Mouse (Mus musculus): ENCODE data around the gene Mcm5.

Gene Mcm5

DNA sequence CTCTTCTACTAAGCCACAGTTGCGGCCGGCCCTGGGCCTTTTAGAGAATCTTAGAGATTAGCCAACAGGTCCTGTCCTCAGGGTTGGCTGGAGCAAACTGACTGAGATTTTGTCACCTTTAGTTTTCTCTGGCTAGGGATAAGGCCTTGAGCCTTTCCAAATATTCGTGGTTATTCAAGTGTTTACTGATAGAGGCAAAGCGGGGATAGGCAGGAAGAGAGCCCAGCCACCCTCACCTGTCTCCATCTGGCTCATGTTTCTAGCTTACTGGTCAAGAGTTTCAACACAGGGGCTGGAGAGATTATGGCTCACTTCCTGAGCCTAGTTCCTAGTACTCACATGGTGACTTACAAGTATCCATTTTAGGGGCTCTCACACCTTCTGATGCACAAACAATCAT is 6.4 kb upstream of the Mcm5 start:
- peak; percentile 62 to 73 for DNase-seq

GRCm38 (mm10) chr8:75103376-75103878 is 5.9 kb upstream of the Mcm5 start:
- DNase-seq: no peak

DNA sequence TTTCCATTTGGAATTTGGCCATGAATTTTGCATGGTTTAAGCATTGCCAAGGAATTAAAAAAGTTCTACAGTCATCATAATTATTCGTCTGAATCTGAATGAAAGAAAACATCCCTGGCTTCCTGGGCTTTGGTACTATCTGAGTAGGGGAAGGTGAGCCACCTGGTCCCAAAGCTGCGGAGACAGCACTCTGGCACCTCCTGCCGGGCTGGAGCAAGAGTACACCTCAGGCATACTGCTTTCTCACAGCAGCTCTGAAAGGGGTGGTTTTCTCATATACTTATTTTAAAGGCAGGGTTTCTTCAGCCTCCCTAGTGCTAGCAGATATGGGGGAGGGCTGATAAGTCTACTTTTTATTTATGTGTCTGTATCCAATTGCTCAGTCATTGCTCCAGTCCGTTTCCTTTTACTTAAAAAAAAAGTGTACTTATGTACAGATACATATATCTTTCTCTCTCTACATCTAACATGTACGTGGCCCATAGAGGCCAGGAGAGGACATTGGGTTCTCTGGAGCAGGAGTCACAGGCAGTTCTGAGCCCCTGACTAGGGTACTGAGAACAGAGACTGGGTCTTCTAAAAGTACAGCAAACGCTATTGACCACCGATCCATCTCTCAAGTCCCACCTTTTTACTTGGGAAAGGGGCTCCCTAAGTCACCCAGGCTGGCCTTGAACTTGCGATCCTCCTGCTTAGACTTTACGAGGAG is 688 bp upstream of the Mcm5 start:
- peak; percentile 85 to 87 for DNase-seq

DNA sequence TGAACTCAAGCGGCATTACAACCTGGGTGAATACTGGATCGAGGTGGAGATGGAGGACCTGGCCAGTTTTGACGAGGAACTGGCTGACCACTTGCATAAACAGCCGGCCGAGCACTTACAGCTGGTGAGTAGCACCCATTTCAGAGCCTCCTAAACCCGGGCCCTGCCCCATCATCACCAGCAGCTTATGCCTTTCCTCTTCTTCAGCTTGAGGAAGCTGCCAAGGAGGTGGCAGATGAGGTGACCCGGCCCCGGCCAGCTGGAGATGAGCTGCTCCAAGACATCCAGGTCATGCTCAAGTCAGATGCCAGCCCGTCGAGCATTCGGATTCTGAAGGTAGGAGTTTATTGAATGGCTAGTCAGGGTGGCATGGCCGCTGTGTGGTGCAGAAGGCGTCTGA is 724 bp downstream of the Mcm5 start:
- DNase-seq: no peak

GRCm38 (mm10) chr8:75118505-75118904 is 9.1 kb downstream of the Mcm5 start:
- no peak for DNase-seq

- no peak for DNase-seq
These were observed 9.9 kb downstream of the Mcm5 start for GRCm38 (mm10) chr8:75119287-75119686.

DNA sequence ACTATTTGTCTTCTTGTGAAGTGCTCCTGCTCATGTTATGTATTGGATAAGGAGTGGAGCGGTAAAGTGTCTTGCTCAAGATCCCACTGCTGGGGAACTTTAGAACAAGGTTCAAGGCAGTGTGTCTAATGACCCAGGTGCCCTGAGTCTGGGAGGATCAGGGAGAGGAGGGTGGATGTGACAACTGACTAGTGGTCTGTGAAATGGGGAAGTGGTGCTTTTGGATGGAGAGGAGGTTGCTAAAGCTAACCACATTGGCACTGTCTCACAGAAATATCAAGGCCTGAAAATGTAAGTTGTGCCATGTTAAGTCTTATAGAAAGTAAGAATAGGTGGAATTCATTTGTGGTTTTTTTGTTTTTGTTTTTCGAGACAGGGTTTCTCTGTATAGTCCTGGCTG is 10.4 kb downstream of the Mcm5 start:
- DNase-seq: no peak

DNA sequence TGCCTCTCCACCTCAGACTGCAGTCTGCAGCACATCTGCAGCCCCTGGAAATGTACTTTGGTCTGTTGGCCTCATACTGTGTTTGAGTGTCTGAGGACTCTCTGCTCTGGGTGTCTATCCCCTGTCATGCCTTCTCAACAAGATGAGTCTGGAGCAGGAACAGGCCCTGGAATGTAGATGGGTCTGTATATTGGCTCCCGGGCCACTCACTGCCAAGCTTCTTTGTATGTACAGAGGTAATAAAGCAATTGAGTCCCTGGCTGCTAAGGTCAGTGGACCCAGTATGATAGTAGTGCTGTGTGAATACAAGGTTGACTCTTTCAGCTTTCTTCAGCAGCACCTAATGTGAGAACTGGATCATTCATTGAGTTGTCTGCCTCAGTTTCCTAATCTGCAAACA is 18.0 kb downstream of the Mcm5 start:
- DNase-seq: no peak

DNA sequence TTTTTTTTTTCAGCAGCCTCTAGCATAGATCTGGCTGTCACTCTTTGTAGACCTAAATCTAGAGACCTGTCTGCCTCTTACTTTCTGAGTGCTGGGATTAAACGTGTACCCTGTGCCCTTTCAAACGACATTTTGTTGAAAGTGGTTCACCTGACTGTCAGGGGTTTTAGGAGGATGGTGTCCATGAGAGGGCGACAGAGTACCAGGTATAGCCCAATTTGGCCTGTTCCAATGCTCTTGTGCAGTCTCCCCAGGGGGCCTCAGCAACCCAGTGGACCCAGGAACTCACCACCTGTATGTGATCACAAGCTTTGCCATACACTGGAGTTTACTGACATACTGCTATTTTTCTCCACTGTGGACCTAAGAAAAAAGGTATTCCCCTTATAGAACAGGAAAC is 23.1 kb downstream of the Mcm5 start:
- DNase-seq: peak; percentile 26 to 54

GRCm38 (mm10) chr8:75133399-75133798 is 24.0 kb downstream of the Mcm5 start:
- no peak for DNase-seq

- DNase-seq: peak; percentile 22 to 31
These were observed 25.4 kb downstream of the Mcm5 start for GRCm38 (mm10) chr8:75134603-75135391.

DNA sequence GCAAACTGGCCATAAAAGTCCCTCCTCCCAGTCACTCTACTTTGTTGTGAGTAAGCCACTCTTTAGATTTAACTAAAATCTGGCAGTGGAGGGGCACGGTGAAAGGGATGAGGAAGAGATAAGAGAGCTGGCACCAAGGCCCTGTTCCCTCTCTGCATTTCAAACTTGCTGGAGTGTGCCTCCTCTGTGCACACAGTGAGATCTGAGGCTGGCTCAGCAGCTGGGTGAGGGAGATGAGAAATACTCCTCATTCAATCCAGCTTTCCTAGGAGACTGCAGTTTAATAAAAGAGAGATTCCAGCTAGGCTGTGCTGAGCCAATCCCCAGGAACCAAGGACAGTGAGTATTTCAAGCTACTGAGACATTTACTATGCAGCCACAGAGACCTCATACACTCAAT is 26.4 kb downstream of the Mcm5 start:
- no peak for DNase-seq

DNA sequence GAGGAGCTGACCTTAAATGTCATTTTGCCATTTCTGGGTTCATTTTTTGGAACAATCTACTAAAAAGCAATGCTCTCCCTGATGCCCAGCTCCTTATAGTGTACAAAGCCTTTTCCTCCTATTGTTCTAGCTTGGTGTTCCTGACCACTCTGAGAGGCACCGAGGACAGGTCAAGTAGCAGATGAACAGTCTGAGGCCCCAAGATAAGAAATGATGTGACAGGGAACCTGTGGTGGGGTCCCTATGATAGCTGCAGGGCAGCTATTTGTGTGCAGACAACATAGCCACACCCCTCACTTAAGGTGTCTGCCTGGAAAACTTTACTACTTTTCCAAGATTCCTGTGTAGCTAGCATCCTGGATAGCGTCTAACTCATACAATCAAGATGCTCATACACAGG is 26.9 kb downstream of the Mcm5 start:
- DNase-seq: no peak

- no peak for DNase-seq
These were observed 28.2 kb downstream of the Mcm5 start for GRCm38 (mm10) chr8:75137536-75137935.

DNA sequence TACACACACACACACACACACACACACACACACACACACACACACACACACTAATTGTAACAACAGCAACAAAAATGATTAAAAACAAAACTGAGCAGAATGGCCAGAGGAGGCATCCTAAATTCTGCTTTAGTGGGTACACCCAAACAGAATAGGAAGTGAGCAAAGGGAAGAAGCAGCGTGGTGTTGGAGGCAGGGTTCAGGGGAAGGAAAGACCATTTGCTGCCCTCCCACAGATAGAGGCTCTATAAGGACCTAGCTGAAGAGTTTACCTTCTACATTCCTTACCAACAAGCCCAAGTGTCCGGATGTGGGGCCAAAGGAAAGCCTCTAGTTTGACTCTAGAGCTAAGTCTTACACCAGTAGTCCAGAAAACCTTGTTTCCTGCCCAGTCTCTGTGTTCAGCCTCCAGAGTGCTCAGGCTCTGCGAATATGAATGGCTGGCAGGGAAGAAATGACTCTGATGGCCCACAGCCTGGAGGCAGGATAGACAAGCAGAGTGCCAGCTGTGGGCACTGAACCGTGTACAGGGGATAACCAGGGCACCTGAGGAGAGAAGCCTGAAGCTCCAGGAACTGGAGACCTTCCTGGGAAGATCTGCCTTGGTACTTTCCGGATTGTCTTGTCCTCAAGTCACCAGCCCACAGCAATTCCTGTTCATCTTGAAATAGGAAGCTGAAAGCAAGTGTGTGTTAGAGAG is 41.7 kb downstream of the Mcm5 start:
- DNase-seq: no peak

GRCm38 (mm10) chr8:75151743-75152142 is 42.4 kb downstream of the Mcm5 start:
- DNase-seq: no peak

DNA sequence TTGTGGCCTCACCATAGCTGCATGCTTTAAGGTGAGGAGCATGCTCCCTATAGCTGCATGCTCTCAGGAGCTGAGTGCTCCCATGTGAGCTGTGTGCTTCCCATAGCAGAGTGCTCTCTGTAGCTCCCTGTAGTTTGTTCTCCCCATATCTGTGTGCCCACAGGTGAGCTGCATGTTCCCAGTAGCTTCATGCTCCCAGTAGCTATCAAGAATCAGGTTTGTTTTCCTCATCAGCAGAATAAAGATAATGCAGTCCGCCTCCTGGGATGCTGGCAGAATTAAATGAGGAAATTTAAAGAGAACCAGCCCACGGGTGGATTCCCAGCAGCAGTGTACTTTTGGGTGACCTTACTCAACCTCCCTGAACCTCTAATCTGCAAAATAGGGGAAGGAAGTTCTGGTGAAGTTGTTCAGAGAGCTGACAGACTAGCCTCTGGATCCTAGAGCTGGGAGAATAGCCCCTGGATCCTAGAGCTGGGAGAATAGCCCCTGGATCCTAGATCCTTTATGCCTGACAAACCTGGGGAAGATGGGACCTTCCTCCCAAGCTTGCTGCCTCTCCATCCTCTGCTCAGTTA is 43.2 kb downstream of the Mcm5 start:
- no peak for DNase-seq

GRCm38 (mm10) chr8:75154855-75155478 is 45.6 kb downstream of the Mcm5 start:
- DNase-seq: peak in 1 of 2 experiments; percentile 10

GRCm38 (mm10) chr8:75155740-75156322 is 46.5 kb downstream of the Mcm5 start:
- no peak for DNase-seq

DNA sequence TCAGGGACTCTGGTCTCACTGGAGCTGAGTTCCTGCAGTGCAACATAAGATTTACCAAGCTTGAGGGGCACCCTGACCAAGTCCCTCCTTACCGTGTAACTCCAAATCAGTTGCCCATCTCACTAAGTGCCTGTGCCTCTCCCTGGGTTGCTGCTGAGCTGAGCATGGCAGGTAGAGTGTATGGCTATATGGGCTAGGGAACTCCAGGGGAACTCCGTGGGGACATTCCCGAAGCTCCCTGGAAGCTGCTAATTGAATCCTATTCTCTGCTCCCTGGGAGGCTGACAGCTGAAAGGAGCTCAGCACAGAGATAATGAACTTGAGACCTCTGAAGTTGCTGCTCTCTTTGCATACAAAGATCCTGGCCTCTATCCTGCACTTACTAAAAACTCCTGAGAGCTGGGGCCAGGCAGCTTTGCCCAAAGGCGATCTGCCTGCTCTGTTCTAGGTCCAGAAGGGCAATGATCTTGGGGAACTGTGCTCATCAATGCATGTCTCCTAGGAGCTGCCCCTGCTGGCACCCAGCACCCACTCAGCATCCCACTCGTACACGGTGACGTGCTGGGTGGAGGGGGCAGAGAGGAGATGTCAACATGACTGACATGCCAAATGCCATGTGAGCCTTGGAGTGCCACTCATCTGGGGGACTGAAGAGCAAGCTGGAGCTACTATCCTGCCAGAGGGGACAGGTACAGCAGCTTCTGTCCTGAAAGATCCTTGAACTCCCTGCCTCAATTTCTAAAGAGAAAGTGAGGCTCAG is 48.3 kb downstream of the Mcm5 start:
- no peak for DNase-seq

GRCm38 (mm10) chr8:75169363-75169762 is 60.0 kb downstream of the Mcm5 start:
- no peak for DNase-seq

Measured in lung, adult 18-20 months (tissue).